Mouse (Mus musculus) stomach, embryonic 16.5 days (tissue): ENCODE data around the gene Zfp174. TPM values are rescaled to one million over a fixed set of nuclear protein-coding genes. Genes with fewer than 3 reads are reported as not detected.
A peak's percentile ranks its signal among the peaks of the same experiment; 100 is the strongest.
"Not testable (repeated sequence)": the region's sequence is repeated elsewhere in the genome, so short reads cannot be mapped to it uniquely, and the experiment has no call there.

Experiments
- ATAC-seq: fragments of 200-750 bp; cut with Nextera tagmentation; 2 replicates; pipeline ENCODE4 v1.8.0; 2017; ENCODE audit warnings: moderate number of reproducible peaks, moderate TSS enrichment; ENCODE audit not compliant: insufficient read depth, low FRiP score
- H3K27ac ChIP-seq: fragments of 300-500 bp; sonication (generic); 2 replicates; pipeline ENCODE4 v1.5.1; 2014; ENCODE audit warnings: low read length
- H3K27me3 ChIP-seq: fragments of 300-500 bp; sonication (generic); 2 replicates; pipeline ENCODE4 v1.6.1; 2014; ENCODE audit warnings: low read length, control low read depth, mixed read lengths; ENCODE audit not compliant: control insufficient read depth, insufficient read depth
- H3K36me3 ChIP-seq: fragments of 300-500 bp; sonication (generic); 2 replicates; pipeline ENCODE4 v1.6.1; 2014; ENCODE audit warnings: low read length; ENCODE audit not compliant: control insufficient read depth, insufficient read depth
- H3K4me1 ChIP-seq: fragments of 300-500 bp; sonication (generic); 2 replicates; pipeline ENCODE4 v1.6.1; 2014; ENCODE audit warnings: low read length, control low read depth, mixed read lengths; ENCODE audit not compliant: control insufficient read depth, insufficient read depth
- H3K4me2 ChIP-seq: fragments of 300-500 bp; sonication (generic); 2 replicates; pipeline ENCODE4 v1.6.1; 2014; ENCODE audit warnings: low read depth, low read length, mixed read lengths
- H3K4me3 ChIP-seq: fragments of 300-500 bp; sonication (generic); replicated peaks from 2 replicates; pipeline ENCODE4 v1.5.1; 2014; ENCODE audit warnings: mild to moderate bottlenecking, low read length
- H3K9ac ChIP-seq: fragments of 300-500 bp; sonication (generic); 2 replicates; pipeline ENCODE4 v1.6.1; 2014; ENCODE audit warnings: low read length
- H3K9me3 ChIP-seq: fragments of 300-500 bp; sonication (generic); replicated peaks from 2 replicates; pipeline ENCODE4 v1.6.1; 2016; ENCODE audit warnings: low read length, control low read depth; ENCODE audit not compliant: control insufficient read depth
- WGBS: fragments of 180-500 bp; shearing (Covaris S2); extraction: QIAGEN DNeasy Blood & Tissue Kit; methylation state at CpG from one replicate; pipeline ENCODE4 v1.1.7; 2014; 5-methylcytosine and 5-hydroxymethylcytosine counted together
- polyA plus RNA-seq: library from polyadenylated mRNA; unstranded; fragments of >200 nt; fragmentation: Nextera tagmentation; extraction: Ambion mirVana; gene quantifications from 2 replicates; pipeline ENCODE4 v1.2.1, GENCODE M21; 2015

Zfp174 gene
- polyA plus RNA-seq, 1 experiment from 2014 or later: 1.3 TPM

GRCm38 (mm10) chr16:3842989-3843388 is 4.1 kb upstream of the Zfp174 start:
- H3K4me2 ChIP-seq: no peak overlapping the region
- no peak overlapping the region for H3K4me3 ChIP-seq
- H3K36me3 ChIP-seq: no peaks in the 10 kb centered on the region
- H3K9me3 ChIP-seq: no peaks in the 10 kb centered on the region
- no peak overlapping the region for H3K27ac ChIP-seq
- WGBS: 24% methylated on average over 4 of the region's 4 CpGs
- no peaks in the 10 kb centered on the region for H3K27me3 ChIP-seq
- peaks cover 6% of the 10 kb centered on the region; the same call in 1 of the 2 replicates for H3K4me1 ChIP-seq
- no peak for ATAC-seq
- H3K9ac ChIP-seq: no peak overlapping the region

GRCm38 (mm10) chr16:3843796-3844195 is 3.3 kb upstream of the Zfp174 start:
- no peaks in the 10 kb centered on the region for H3K36me3 ChIP-seq
- no peak overlapping the region for H3K27ac ChIP-seq
- H3K9me3 ChIP-seq: no peaks in the 10 kb centered on the region
- WGBS: 61% methylated on average over 1 of the region's 1 CpGs
- peaks cover 7% of the 10 kb centered on the region; the same call in 1 of the 2 replicates for H3K4me1 ChIP-seq
- H3K4me3 ChIP-seq: no peak overlapping the region
- H3K4me2 ChIP-seq: no peak overlapping the region
- H3K27me3 ChIP-seq: no peaks in the 10 kb centered on the region
- H3K9ac ChIP-seq: no peak overlapping the region
- ATAC-seq: no peak

GRCm38 (mm10) chr16:3847871-3848270 is 803 bp downstream of the Zfp174 start:
- WGBS: 66% methylated on average over 4 of the region's 4 CpGs
- H3K27me3 ChIP-seq: no peaks in the 10 kb centered on the region
- peak overlapping the region; percentile 87 for H3K9ac ChIP-seq
- no peaks in the 10 kb centered on the region for H3K36me3 ChIP-seq
- H3K9me3 ChIP-seq: no peaks in the 10 kb centered on the region
- H3K4me3 ChIP-seq: peak overlapping the region; percentile 80
- no peak overlapping the region for H3K27ac ChIP-seq
- peaks cover 7% of the 10 kb centered on the region; the same call in 1 of the 2 replicates for H3K4me1 ChIP-seq
- no peak for ATAC-seq
- peak overlapping the region; percentile 58 for H3K4me2 ChIP-seq

- Histone ChIP-seq H3K4me1 (peaks cover 7% of the 10 kb centered on the region; the same call in 1 of the 2 replicates), H3K36me3 (no peaks in the 10 kb centered on the region), H3K4me2 (no peak overlapping the region), H3K27ac (no peak overlapping the region), H3K4me3 (no peak overlapping the region), H3K9me3 (no peaks in the 10 kb centered on the region), H3K27me3 (no peaks in the 10 kb centered on the region), H3K9ac (no peak overlapping the region)
- WGBS: 75% methylated on average over 3 of the region's 3 CpGs
- ATAC-seq: no peak
Measured at GRCm38 (mm10) chr16:3848416-3848815, 1.3 kb downstream of the Zfp174 start.

- not testable (repeated sequence) for H3K27ac ChIP-seq, H3K27me3 ChIP-seq, H3K4me2 ChIP-seq, H3K36me3 ChIP-seq, H3K4me1 ChIP-seq, ATAC-seq, H3K9me3 ChIP-seq, H3K4me3 ChIP-seq, H3K9ac ChIP-seq
- 86% methylated on average over 10 of the region's 13 CpGs for WGBS
Measured at GRCm38 (mm10) chr16:3851301-3851700, 4.2 kb downstream of the Zfp174 start.

GRCm38 (mm10) chr16:3852586-3852985 is 5.5 kb downstream of the Zfp174 start:
- Histone ChIP-seq H3K36me3 (no peaks in the 10 kb centered on the region), H3K9ac (no peak overlapping the region), H3K4me2 (no peak overlapping the region), H3K9me3 (no peaks in the 10 kb centered on the region), H3K27ac (no peak overlapping the region), H3K27me3 (no peaks in the 10 kb centered on the region), H3K4me1 (peaks cover 5% of the 10 kb centered on the region; the same call in 1 of the 2 replicates), H3K4me3 (no peak overlapping the region)
- WGBS: 44% methylated on average over 12 of the region's 12 CpGs
- ATAC-seq: 0 out of 2 replicates have a peak, but pooled peaks have one; percentile 44

- H3K9me3 ChIP-seq: no peaks in the 10 kb centered on the region
- no peak overlapping the region for H3K4me2 ChIP-seq
- H3K4me1 ChIP-seq: no peaks in the 10 kb centered on the region
- H3K36me3 ChIP-seq: no peaks in the 10 kb centered on the region
- no peak overlapping the region for H3K9ac ChIP-seq
- no peaks in the 10 kb centered on the region for H3K27me3 ChIP-seq
- 69% methylated on average over 11 of the region's 11 CpGs for WGBS
- H3K27ac ChIP-seq: no peak overlapping the region
- no peak for ATAC-seq
- H3K4me3 ChIP-seq: no peak overlapping the region
Measured at GRCm38 (mm10) chr16:3854437-3855182, 7.5 kb downstream of the Zfp174 start.

GRCm38 (mm10) chr16:3855776-3856175 is 8.7 kb downstream of the Zfp174 start:
- 83% methylated on average over 1 of the region's 1 CpGs for WGBS
- no peak overlapping the region for H3K4me3 ChIP-seq
- H3K9ac ChIP-seq: no peak overlapping the region
- H3K27me3 ChIP-seq: no peaks in the 10 kb centered on the region
- ATAC-seq: no peak
- no peaks in the 10 kb centered on the region for H3K36me3 ChIP-seq
- H3K4me2 ChIP-seq: no peak overlapping the region
- H3K9me3 ChIP-seq: no peaks in the 10 kb centered on the region
- H3K27ac ChIP-seq: no peak overlapping the region
- H3K4me1 ChIP-seq: no peaks in the 10 kb centered on the region

- Histone ChIP-seq H3K4me3 (no peak overlapping the region), H3K9ac (no peak overlapping the region), H3K4me1 (no peaks in the 10 kb centered on the region), H3K27me3 (no peaks in the 10 kb centered on the region), H3K4me2 (no peak overlapping the region), H3K36me3 (0 out of 2 replicates have a peak, but pooled peaks cover 7% of the 10 kb centered on the region), H3K9me3 (no peaks in the 10 kb centered on the region), H3K27ac (no peak overlapping the region)
- 94% methylated on average over 4 of the region's 4 CpGs for WGBS
- ATAC-seq: no peak
Measured at GRCm38 (mm10) chr16:3859254-3859653, 12.2 kb downstream of the Zfp174 start.
